Mouse (Mus musculus) c-Kit-negative CD71-positive TER-119-positive erythroid progenitor cells, embryonic 14.5 days (primary cell): ENCODE measurements around the gene C530008M17Rik.

Experiments used
- DNase-seq: peaks from one replicate; pipeline ENCODE4 v3.0.0-alpha.2; 2013; ENCODE audit warnings: low read depth, low spot score

The C530008M17Rik gene

GRCm38 (mm10) chr5:76772831-76773230 is 116.5 kb downstream of the C530008M17Rik start:
- DNase-seq: no peak

GRCm38 (mm10) chr5:76773492-76774158 is 117.3 kb downstream of the C530008M17Rik start:
- no peak for DNase-seq

GRCm38 (mm10) chr5:76779094-76779615 is 122.8 kb downstream of the C530008M17Rik start:
- DNase-seq: no peak

- DNase-seq: no peak
Observed at GRCm38 (mm10) chr5:76781943-76782342, 125.6 kb downstream of the C530008M17Rik start.

- DNase-seq: no peak
Observed at GRCm38 (mm10) chr5:76782414-76783103, 126.2 kb downstream of the C530008M17Rik start.

- no peak for DNase-seq
Observed at GRCm38 (mm10) chr5:76783104-76783441, 126.8 kb downstream of the C530008M17Rik start.

GRCm38 (mm10) chr5:76784151-76784723 is 127.9 kb downstream of the C530008M17Rik start:
- DNase-seq: no peak

GRCm38 (mm10) chr5:76785013-76785412 is 128.7 kb downstream of the C530008M17Rik start:
- DNase-seq: no peak

- DNase-seq: no peak
Observed at GRCm38 (mm10) chr5:76789881-76790280, 133.6 kb downstream of the C530008M17Rik start.

- no peak for DNase-seq
Observed at GRCm38 (mm10) chr5:76791280-76791679, 135.0 kb downstream of the C530008M17Rik start.

- DNase-seq: no peak
Observed at GRCm38 (mm10) chr5:76792720-76793119, 136.4 kb downstream of the C530008M17Rik start.

GRCm38 (mm10) chr5:76798043-76798442 is 141.7 kb downstream of the C530008M17Rik start:
- DNase-seq: no peak

GRCm38 (mm10) chr5:76799471-76799870 is 143.2 kb downstream of the C530008M17Rik start:
- no peak for DNase-seq

GRCm38 (mm10) chr5:76809031-76809430 is 152.7 kb downstream of the C530008M17Rik start:
- no peak for DNase-seq

GRCm38 (mm10) chr5:76815035-76815434 is 158.7 kb downstream of the C530008M17Rik start:
- DNase-seq: no peak

GRCm38 (mm10) chr5:76815786-76816455 is 159.6 kb downstream of the C530008M17Rik start:
- DNase-seq: no peak

- DNase-seq: no peak
Observed at GRCm38 (mm10) chr5:76816748-76817147, 160.4 kb downstream of the C530008M17Rik start.

GRCm38 (mm10) chr5:76817678-76818077 is 161.4 kb downstream of the C530008M17Rik start:
- no peak for DNase-seq

- no peak for DNase-seq
Observed at GRCm38 (mm10) chr5:76818807-76819206, 162.5 kb downstream of the C530008M17Rik start.

- DNase-seq: no peak
Observed at GRCm38 (mm10) chr5:76822097-76822496, 165.8 kb downstream of the C530008M17Rik start.

GRCm38 (mm10) chr5:76828527-76829240 is 172.4 kb downstream of the C530008M17Rik start:
- no peak for DNase-seq
